Mouse (Mus musculus) c-Kit-negative CD71-positive TER-119-positive erythroid progenitor cells, embryonic 14.5 days (primary cell): ENCODE results near the gene Kif27.

Source experiments
- DNase-seq: peaks from one replicate; pipeline ENCODE4 v3.0.0-alpha.2; 2013; ENCODE audit warnings: low read depth, low spot score

Kif27 gene

GRCm38 (mm10) chr13:58364353-58365175 lies 5.6 kb upstream of the Kif27 start:
- DNase-seq, result no peak

- DNase-seq, result no peak
Measured at GRCm38 (mm10) chr13:58359304-58359653, 357 bp upstream of the Kif27 start.

GRCm38 (mm10) chr13:58352996-58353395 lies 5.9 kb downstream of the Kif27 start:
- no peak for DNase-seq

- no peak for DNase-seq
Measured at GRCm38 (mm10) chr13:58350606-58351005, 8.3 kb downstream of the Kif27 start.

- DNase-seq, result no peak
Measured at GRCm38 (mm10) chr13:58344505-58344904, 14.4 kb downstream of the Kif27 start.

- no peak for DNase-seq
Measured at GRCm38 (mm10) chr13:58337456-58337855, 21.5 kb downstream of the Kif27 start.

- DNase-seq, result no peak
Measured at GRCm38 (mm10) chr13:58334116-58334515, 24.8 kb downstream of the Kif27 start.

GRCm38 (mm10) chr13:58317768-58318167 lies 41.2 kb downstream of the Kif27 start:
- DNase-seq, result no peak

GRCm38 (mm10) chr13:58314991-58315390 lies 43.9 kb downstream of the Kif27 start:
- no peak for DNase-seq

GRCm38 (mm10) chr13:58313758-58314157 lies 45.2 kb downstream of the Kif27 start:
- DNase-seq, result no peak

GRCm38 (mm10) chr13:58311351-58311750 lies 47.6 kb downstream of the Kif27 start:
- no peak for DNase-seq

GRCm38 (mm10) chr13:58309499-58309898 lies 49.4 kb downstream of the Kif27 start:
- DNase-seq, result no peak

GRCm38 (mm10) chr13:58307453-58307852 lies 51.5 kb downstream of the Kif27 start:
- DNase-seq, result no peak

- no peak for DNase-seq
Measured at GRCm38 (mm10) chr13:58305230-58305629, 53.7 kb downstream of the Kif27 start.

- DNase-seq, result no peak
Measured at GRCm38 (mm10) chr13:58302421-58303145, 56.3 kb downstream of the Kif27 start.

- no peak for DNase-seq
Measured at GRCm38 (mm10) chr13:58301961-58302360, 57.0 kb downstream of the Kif27 start.

- DNase-seq, result no peak
Measured at GRCm38 (mm10) chr13:58298756-58299155, 60.2 kb downstream of the Kif27 start.

GRCm38 (mm10) chr13:58295582-58295981 lies 63.3 kb downstream of the Kif27 start:
- no peak for DNase-seq

GRCm38 (mm10) chr13:58292811-58293210 lies 66.1 kb downstream of the Kif27 start:
- DNase-seq, result no peak

- no peak for DNase-seq
Measured at GRCm38 (mm10) chr13:58289308-58289707, 69.6 kb downstream of the Kif27 start.

- peak; percentile 52 for DNase-seq
Measured at GRCm38 (mm10) chr13:58287822-58288221, 71.1 kb downstream of the Kif27 start.

- DNase-seq, result no peak
Measured at GRCm38 (mm10) chr13:58283466-58283865, 75.5 kb downstream of the Kif27 start.

- no peak for DNase-seq
Measured at GRCm38 (mm10) chr13:58281936-58282335, 77.0 kb downstream of the Kif27 start.
